Mouse (Mus musculus) hindbrain, embryonic 15.5 days (tissue): ENCODE results near the gene Trim11. TPM values are rescaled to one million over a fixed set of nuclear protein-coding genes. Genes with fewer than 3 reads are reported as not detected.
A peak's percentile ranks its signal among the peaks of the same experiment; 100 is the strongest.
"Not testable (repeated sequence)": the region's sequence is repeated elsewhere in the genome, so short reads cannot be mapped to it uniquely, and the experiment has no call there.

Source experiments
- ATAC-seq: fragments of 200-750 bp; cut with Nextera tagmentation; 2 replicates; pipeline ENCODE4 v1.8.0; 2017; ENCODE audit warnings: low read depth, moderate number of reproducible peaks, moderate TSS enrichment; ENCODE audit not compliant: low FRiP score
- H3K27ac ChIP-seq: fragments of 300-500 bp; sonication (generic); replicated peaks from 2 replicates; pipeline ENCODE4 v1.5.1; 2015; ENCODE audit warnings: mild to moderate bottlenecking, inconsistent platforms
- H3K27me3 ChIP-seq: fragments of 300-500 bp; sonication (generic); 2 replicates; pipeline ENCODE4 v1.6.1; 2015; ENCODE audit warnings: control low read depth, inconsistent platforms
- H3K36me3 ChIP-seq: fragments of 300-500 bp; sonication (generic); 2 replicates; pipeline ENCODE4 v1.6.1; 2015; ENCODE audit warnings: control low read depth, inconsistent platforms
- H3K4me1 ChIP-seq: fragments of 300-500 bp; sonication (generic); replicated peaks from 2 replicates; pipeline ENCODE4 v1.6.1; 2015; ENCODE audit warnings: control low read depth, inconsistent platforms
- H3K4me2 ChIP-seq: fragments of 300-500 bp; sonication (generic); 2 replicates; pipeline ENCODE4 v1.6.1; 2015; ENCODE audit warnings: moderate library complexity, mild to moderate bottlenecking, inconsistent platforms
- H3K4me3 ChIP-seq: fragments of 300-500 bp; sonication (generic); 2 replicates; pipeline ENCODE4 v1.5.1; 2015; ENCODE audit warnings: mild to moderate bottlenecking, inconsistent platforms
- H3K9ac ChIP-seq: fragments of 300-500 bp; sonication (generic); 2 replicates; pipeline ENCODE4 v1.6.1; 2015; ENCODE audit warnings: inconsistent platforms
- H3K9me3 ChIP-seq: fragments of 300-500 bp; sonication (generic); 2 replicates; pipeline ENCODE4 v1.6.1; 2016; ENCODE audit warnings: control low read depth, inconsistent platforms
- WGBS: fragments of 180-500 bp; shearing (Covaris S2); methylation state at CpG from one replicate; pipeline ENCODE4 v1.1.7; 2015; 5-methylcytosine and 5-hydroxymethylcytosine counted together
- polyA plus RNA-seq: library from polyadenylated mRNA; unstranded; fragments of >200 nt; fragmentation: Nextera tagmentation; extraction: Ambion mirVana; gene quantifications from 2 replicates; pipeline ENCODE4 v1.2.1, GENCODE M21; 2015

Gene Trim11
- polyA plus RNA-seq, 1 experiment from 2014 or later = 20.7 TPM

GRCm38 (mm10) chr11:58948542-58949479 lies 29.1 kb upstream of the Trim11 start, which contains the start of gene Hist3h2ba:
Hist3h2ba (plus strand) TSS chr11:58948920.
- no peaks in the 10 kb centered on the region for H3K27me3 ChIP-seq
- H3K4me3 ChIP-seq = peak within 1 kb of the TSS; percentile 51
- under 1% methylated on average over 46 of the region's 48 CpGs for WGBS
- peaks cover 30% of the 10 kb centered on the region for H3K4me1 ChIP-seq
- H3K27ac ChIP-seq = peak within 1 kb of the TSS; percentile 99
- H3K4me2 ChIP-seq = peak within 1 kb of the TSS; percentile 72
- H3K9ac ChIP-seq = peak within 1 kb of the TSS; percentile 88
- peak; percentile 93 for ATAC-seq
- H3K9me3 ChIP-seq = no peaks in the 10 kb centered on the region
- no peaks in the 10 kb centered on the region for H3K36me3 ChIP-seq

- H3K9ac ChIP-seq = peak overlapping the region; percentile 88
- WGBS = 3% methylated on average over 20 of the region's 20 CpGs
- no peaks in the 10 kb centered on the region for H3K9me3 ChIP-seq
- peaks cover 30% of the 10 kb centered on the region for H3K4me1 ChIP-seq
- peak overlapping the region; percentile 51 for H3K4me3 ChIP-seq
- H3K36me3 ChIP-seq = no peaks in the 10 kb centered on the region
- H3K27me3 ChIP-seq = no peaks in the 10 kb centered on the region
- peak overlapping the region; percentile 99 for H3K27ac ChIP-seq
- peak; percentile 50 for ATAC-seq
- H3K4me2 ChIP-seq = peak overlapping the region; percentile 72
Measured at GRCm38 (mm10) chr11:58949480-58950431, 28.1 kb upstream of the Trim11 start.

DNA sequence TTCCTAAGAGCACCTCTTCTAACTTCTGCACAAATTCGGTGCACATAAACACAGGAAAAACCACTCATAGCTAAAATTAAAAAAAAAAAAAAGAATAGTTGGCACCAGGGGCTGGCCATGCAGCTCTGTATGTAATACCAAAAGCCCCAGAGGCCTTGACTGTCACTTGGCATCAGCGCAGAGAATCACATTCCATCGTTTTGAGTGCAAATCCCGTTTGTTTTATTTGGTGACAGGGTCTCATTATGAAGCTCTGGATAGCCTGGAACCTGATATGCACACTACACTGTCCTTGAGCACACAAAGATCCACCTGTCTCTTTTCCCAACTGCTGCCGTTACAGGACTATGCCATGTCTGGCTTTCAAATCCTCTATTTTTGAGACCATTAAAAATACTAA lies 26.7 kb upstream of the Trim11 start:
- H3K4me3 ChIP-seq = peak overlapping the region; percentile 51
- no peaks in the 10 kb centered on the region for H3K9me3 ChIP-seq
- H3K4me1 ChIP-seq = peaks cover 31% of the 10 kb centered on the region
- no peaks in the 10 kb centered on the region for H3K27me3 ChIP-seq
- no peak for ATAC-seq
- 34% methylated on average over 5 of the region's 5 CpGs for WGBS
- H3K9ac ChIP-seq = peak overlapping the region; percentile 88
- H3K27ac ChIP-seq = peak overlapping the region; percentile 99
- peak overlapping the region; percentile 72 for H3K4me2 ChIP-seq
- no peaks in the 10 kb centered on the region for H3K36me3 ChIP-seq

- Histone ChIP-seq H3K4me3 (peak overlapping the region; percentile 76), H3K36me3 (no peaks in the 10 kb centered on the region), H3K9me3 (no peaks in the 10 kb centered on the region), H3K9ac (peak overlapping the region; percentile 92), H3K4me2 (peak overlapping the region; percentile 80), H3K27ac (peak overlapping the region; percentile 100), H3K4me1 (peaks cover 49% of the 10 kb centered on the region), H3K27me3 (no peaks in the 10 kb centered on the region)
- WGBS = under 1% methylated on average over 33 of the region's 33 CpGs
- peak; percentile 15; the same call in 1 of the 2 replicates for ATAC-seq
Measured at GRCm38 (mm10) chr11:58953351-58954169, 24.3 kb upstream of the Trim11 start.

- ATAC-seq, H3K36me3 ChIP-seq, H3K27me3 ChIP-seq, H3K9me3 ChIP-seq: not testable (repeated sequence)
- peak overlapping the region; percentile 100 for H3K27ac ChIP-seq
- H3K4me3 ChIP-seq = peak overlapping the region; percentile 76
- 2% methylated on average over 17 of the region's 17 CpGs for WGBS
- H3K9ac ChIP-seq = peak overlapping the region; percentile 92
- peaks cover 54% of the 10 kb centered on the region for H3K4me1 ChIP-seq
- peak overlapping the region; percentile 80 for H3K4me2 ChIP-seq
Measured at GRCm38 (mm10) chr11:58954170-58954419, 23.8 kb upstream of the Trim11 start.

- H3K9me3 ChIP-seq = no peaks in the 10 kb centered on the region
- peaks cover 59% of the 10 kb centered on the region for H3K4me1 ChIP-seq
- no peaks in the 10 kb centered on the region for H3K27me3 ChIP-seq
- no peaks in the 10 kb centered on the region for H3K36me3 ChIP-seq
- ATAC-seq = peak; percentile 93
- peak within 1 kb of the TSS; percentile 80 for H3K4me2 ChIP-seq
- H3K4me3 ChIP-seq = peak within 1 kb of the TSS; percentile 76
- H3K27ac ChIP-seq = peak within 1 kb of the TSS; percentile 100
- WGBS = under 1% methylated on average over 49 of the region's 49 CpGs
- peak within 1 kb of the TSS; percentile 92 for H3K9ac ChIP-seq
Measured at GRCm38 (mm10) chr11:58954420-58955142, 23.3 kb upstream of the Trim11 start, which contains the start of the genes Hist3h2a and Trim17. Hist3h2a (plus strand) TSS chr11:58954685. Trim17 (plus strand) TSS chr11:58954685.

GRCm38 (mm10) chr11:58955143-58955867 lies 22.6 kb upstream of the Trim11 start:
- peak overlapping the region; percentile 92 for H3K9ac ChIP-seq
- peak overlapping the region; percentile 80 for H3K4me2 ChIP-seq
- peaks cover 62% of the 10 kb centered on the region for H3K4me1 ChIP-seq
- ATAC-seq = 0 out of 2 replicates have a peak, but pooled peaks have one; percentile 14
- peak overlapping the region; percentile 76 for H3K4me3 ChIP-seq
- H3K36me3 ChIP-seq = no peaks in the 10 kb centered on the region
- WGBS = under 1% methylated on average over 20 of the region's 20 CpGs
- no peaks in the 10 kb centered on the region for H3K9me3 ChIP-seq
- H3K27me3 ChIP-seq = no peaks in the 10 kb centered on the region
- H3K27ac ChIP-seq = peak overlapping the region; percentile 100

DNA sequence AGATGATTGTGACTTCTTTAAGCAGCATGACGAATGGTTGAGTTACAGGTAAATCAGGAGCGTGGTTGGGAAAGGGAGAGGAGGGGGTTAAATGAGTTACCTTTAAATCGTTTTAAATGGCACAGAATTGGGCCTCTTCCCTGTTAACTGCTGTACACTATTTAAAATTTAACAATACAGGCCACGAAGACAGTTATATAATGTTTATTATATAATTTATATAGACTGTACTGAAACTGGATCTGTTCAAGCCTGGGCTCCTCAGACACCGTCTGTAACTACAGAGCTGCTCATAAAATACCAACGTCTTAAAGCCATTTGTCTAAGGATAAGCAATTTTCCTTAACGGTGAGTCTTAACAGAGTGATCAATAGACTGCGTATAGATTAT lies 22.0 kb upstream of the Trim11 start:
- 21% methylated on average over 8 of the region's 8 CpGs for WGBS
- peak overlapping the region; percentile 80 for H3K4me2 ChIP-seq
- H3K9me3 ChIP-seq = no peaks in the 10 kb centered on the region
- H3K36me3 ChIP-seq = no peaks in the 10 kb centered on the region
- H3K27ac ChIP-seq = peak overlapping the region; percentile 100
- no peak for ATAC-seq
- peak overlapping the region; percentile 92 for H3K9ac ChIP-seq
- H3K4me1 ChIP-seq = peaks cover 59% of the 10 kb centered on the region
- peak overlapping the region; percentile 76 for H3K4me3 ChIP-seq
- no peaks in the 10 kb centered on the region for H3K27me3 ChIP-seq

GRCm38 (mm10) chr11:58957226-58957914 lies 20.5 kb upstream of the Trim11 start:
- peak overlapping the region; percentile 76 for H3K4me3 ChIP-seq
- H3K9ac ChIP-seq = peak overlapping the region; percentile 92
- peaks cover 44% of the 10 kb centered on the region for H3K4me1 ChIP-seq
- ATAC-seq = no peak
- no peaks in the 10 kb centered on the region for H3K36me3 ChIP-seq
- 79% methylated on average over 5 of the region's 5 CpGs for WGBS
- H3K9me3 ChIP-seq = no peaks in the 10 kb centered on the region
- H3K4me2 ChIP-seq = peak overlapping the region; percentile 80
- no peaks in the 10 kb centered on the region for H3K27me3 ChIP-seq
- H3K27ac ChIP-seq = no peak overlapping the region

DNA sequence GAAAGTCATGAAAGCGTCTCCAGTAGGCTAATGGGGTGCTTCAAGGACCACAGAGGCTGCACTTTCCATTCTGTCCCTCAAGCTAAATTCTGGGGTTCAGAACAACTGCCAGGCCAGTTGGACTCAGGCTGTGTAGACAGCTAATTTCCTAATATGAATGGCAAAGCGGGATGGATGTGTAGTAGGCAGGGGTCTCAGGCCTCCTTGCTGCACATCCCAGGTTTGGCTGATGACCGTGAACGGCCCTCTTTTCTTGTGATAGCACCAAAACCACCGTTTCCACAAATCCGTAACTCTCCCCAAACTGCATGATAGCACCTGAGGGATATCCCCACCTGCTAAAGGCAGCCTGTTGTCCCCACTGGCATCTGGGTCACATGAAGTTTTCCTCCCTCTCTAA lies 19.4 kb upstream of the Trim11 start:
- H3K4me3 ChIP-seq = no peak overlapping the region
- H3K36me3 ChIP-seq = no peaks in the 10 kb centered on the region
- H3K9me3 ChIP-seq = no peaks in the 10 kb centered on the region
- H3K4me1 ChIP-seq = peaks cover 39% of the 10 kb centered on the region
- no peak for ATAC-seq
- H3K9ac ChIP-seq = no peak overlapping the region
- peak overlapping the region; percentile 80 for H3K4me2 ChIP-seq
- H3K27me3 ChIP-seq = no peaks in the 10 kb centered on the region
- no peak overlapping the region for H3K27ac ChIP-seq
- 87% methylated on average over 6 of the region's 6 CpGs for WGBS
